Mouse (Mus musculus): ENCODE data around the gene Gpr176. TPM values are rescaled to one million over a fixed set of nuclear protein-coding genes. Genes with fewer than 3 reads are reported as not detected.

The Gpr176 gene
- polyA plus RNA-seq, 1 experiment from 2014 or later: 0.15 TPM

DNA sequence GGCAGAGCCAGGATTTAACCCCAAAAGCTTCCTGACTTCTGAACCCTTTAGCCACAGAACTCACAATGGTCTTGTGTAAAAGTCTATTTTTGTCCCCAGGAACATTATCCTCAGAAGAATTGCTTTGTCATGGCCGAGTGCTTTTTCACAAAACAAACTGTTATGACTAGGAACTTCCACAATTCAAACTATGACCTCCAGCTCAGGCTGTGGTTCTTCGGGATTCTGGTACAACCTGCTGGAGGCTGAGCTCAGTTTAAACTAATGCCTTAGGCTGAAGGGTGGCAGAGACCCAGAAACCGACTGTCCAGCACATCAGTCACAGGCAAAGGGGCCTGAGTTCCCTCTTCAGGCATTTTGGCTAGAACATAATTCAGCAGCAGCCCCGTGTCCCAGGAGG is 19.7 kb downstream of the Gpr176 start:
- Histone ChIP-seq H3K4me3 (no peak overlapping the region), H3K36me3 (no peaks in the 10 kb centered on the region)
- WGBS: 73% methylated on average over 4 of the region's 4 CpGs

DNA sequence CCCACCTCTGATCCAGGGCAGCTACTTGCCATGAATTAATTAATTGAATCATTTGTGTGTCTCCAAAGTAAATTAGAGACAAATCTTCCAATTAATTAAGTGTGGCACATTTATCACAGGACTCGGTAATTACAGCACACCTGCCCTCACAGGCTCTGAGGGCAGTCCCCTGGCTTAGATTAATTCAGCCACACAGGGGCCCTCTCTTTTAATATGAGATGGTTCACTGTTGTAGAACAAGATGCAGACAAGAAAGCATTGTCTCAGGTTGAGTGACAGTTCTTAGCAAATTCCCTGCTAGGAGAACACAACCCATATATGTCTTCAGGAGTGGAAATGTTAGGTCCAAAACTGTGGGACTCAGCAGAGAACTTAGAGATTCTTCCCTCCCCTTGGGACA is 27.7 kb downstream of the Gpr176 start:
- Histone ChIP-seq H3K4me1 (no peaks in the 10 kb centered on the region), H3K36me3 (no peaks in the 10 kb centered on the region), H3K27ac (no peak overlapping the region), H3K27me3 (ENCODE audit: low read depth, poor library complexity, severe bottlenecking) (no peaks in the 10 kb centered on the region), H3K4me3 (no peak overlapping the region), H3K9me3 (replicated peaks) (no peaks in the 10 kb centered on the region)
- 63% methylated on average over 1 of the region's 1 CpGs for WGBS
- no peak for DNase-seq (ENCODE audit: low spot score)

More for the DNA sequence above, 19.7 kb downstream of the Gpr176 start:
- H3K27ac ChIP-seq: no peak overlapping the region
- no peak for DNase-seq (ENCODE audit: low spot score)
- H3K27me3 ChIP-seq (ENCODE audit: low read depth, poor library complexity, severe bottlenecking): no peaks in the 10 kb centered on the region
- H3K9me3 ChIP-seq (replicated peaks): no peaks in the 10 kb centered on the region
- no peaks in the 10 kb centered on the region for H3K4me1 ChIP-seq

DNA sequence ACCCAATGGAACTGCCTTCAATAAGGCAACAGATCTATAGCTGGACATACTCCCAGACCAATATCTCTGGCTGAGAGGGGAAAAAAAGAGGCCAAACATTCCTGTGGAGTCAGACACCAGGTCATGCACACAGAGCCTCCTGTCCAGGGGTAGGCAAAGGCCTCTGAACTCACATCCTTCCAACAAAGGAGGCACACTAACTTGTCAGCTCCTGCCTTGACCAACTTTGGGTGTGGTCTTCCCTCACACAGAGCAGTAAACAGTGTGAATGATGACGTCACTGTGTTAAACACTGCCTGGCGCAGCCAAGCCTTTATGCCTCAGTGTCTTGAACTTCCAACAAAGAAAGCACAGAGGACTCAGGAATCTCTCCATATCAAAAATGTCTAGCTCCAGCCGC is 29.3 kb downstream of the Gpr176 start:
- H3K4me1 ChIP-seq: no peaks in the 10 kb centered on the region
- H3K27me3 ChIP-seq (ENCODE audit: low read depth, poor library complexity, severe bottlenecking): no peaks in the 10 kb centered on the region
- H3K9me3 ChIP-seq (replicated peaks): no peaks in the 10 kb centered on the region
- 68% methylated on average over 3 of the region's 3 CpGs for WGBS
- no peak overlapping the region for H3K4me3 ChIP-seq
- DNase-seq (ENCODE audit: low spot score): no peak
- H3K27ac ChIP-seq: no peak overlapping the region
- H3K36me3 ChIP-seq: no peaks in the 10 kb centered on the region

DNA sequence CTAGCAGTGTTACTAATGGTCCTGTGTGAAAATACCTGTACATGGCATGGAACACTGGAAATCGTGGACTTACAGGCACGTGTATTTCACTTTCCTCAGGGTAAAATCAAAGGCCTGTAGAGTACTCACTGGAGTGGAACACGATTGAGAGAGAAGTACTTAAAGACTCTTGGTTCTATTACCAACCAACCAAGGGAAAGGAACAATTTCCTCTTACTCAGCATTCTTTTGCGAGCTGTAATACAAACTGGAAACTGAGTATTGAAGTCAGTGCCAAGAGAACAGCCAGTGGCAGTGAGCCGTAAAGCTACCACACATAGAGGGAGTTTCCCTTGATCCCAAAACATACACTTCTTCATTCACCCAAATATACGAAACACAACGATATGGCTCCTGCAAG is 31.9 kb downstream of the Gpr176 start:
- H3K27ac ChIP-seq: no peak overlapping the region
- no peaks in the 10 kb centered on the region for H3K27me3 ChIP-seq (ENCODE audit: low read depth, poor library complexity, severe bottlenecking)
- H3K9me3 ChIP-seq (replicated peaks): no peaks in the 10 kb centered on the region
- WGBS: 91% methylated on average over 7 of the region's 7 CpGs
- H3K36me3 ChIP-seq: no peaks in the 10 kb centered on the region
- no peak for DNase-seq (ENCODE audit: low spot score)
- H3K4me3 ChIP-seq: no peak overlapping the region
- H3K4me1 ChIP-seq: no peaks in the 10 kb centered on the region

DNA sequence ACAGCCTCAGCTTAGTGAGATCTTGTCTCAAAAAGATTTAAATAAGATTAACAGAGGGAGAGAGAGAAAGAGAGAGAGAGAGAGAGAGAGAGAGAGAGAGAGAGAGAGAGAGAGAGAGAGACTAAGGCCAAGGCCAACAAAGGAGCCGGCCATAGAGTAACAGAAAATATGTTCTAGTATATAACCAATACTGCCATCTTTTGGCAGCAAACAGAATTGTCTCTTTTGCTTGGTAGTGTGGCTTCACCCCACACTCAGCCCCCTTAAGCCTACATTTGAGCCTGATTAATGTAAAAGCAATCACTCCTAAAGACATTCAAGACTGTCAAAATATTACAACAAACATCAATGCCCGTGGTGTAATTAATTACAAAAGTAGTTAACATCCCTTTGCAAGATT is 37.1 kb downstream of the Gpr176 start:
- Histone ChIP-seq H3K4me3 (no peak overlapping the region), H3K9me3 (replicated peaks) (no peaks in the 10 kb centered on the region), H3K4me1 (no peaks in the 10 kb centered on the region), H3K36me3 (no peaks in the 10 kb centered on the region), H3K27me3 (ENCODE audit: low read depth, poor library complexity, severe bottlenecking) (no peaks in the 10 kb centered on the region), H3K27ac (no peak overlapping the region)
- 56% methylated on average over 2 of the region's 2 CpGs for WGBS
- no peak for DNase-seq (ENCODE audit: low spot score)

DNA sequence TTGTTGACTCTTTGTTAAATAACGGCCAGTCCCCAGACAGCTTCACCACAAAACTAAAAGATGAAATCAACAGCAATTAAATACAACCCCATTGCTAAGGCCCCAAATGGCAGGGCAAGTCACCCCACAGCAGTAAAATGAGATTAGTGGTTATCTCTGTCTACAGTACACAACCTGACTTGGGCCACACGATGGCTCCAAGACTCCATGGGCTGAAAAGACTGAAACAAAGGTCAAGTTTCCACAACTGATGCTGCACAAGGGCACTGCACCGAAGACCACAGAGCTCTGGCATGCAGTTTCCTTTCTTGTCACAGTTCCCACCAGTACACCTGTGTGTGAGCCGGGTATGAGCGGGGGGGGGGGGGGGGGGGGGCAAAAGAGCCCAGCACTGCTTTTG is 50.6 kb downstream of the Gpr176 start:
- Histone ChIP-seq H3K9me3 (replicated peaks) (no peaks in the 10 kb centered on the region), H3K4me3 (no peak overlapping the region), H3K27me3 (ENCODE audit: low read depth, poor library complexity, severe bottlenecking) (no peaks in the 10 kb centered on the region), H3K36me3 (no peaks in the 10 kb centered on the region), H3K27ac (no peak overlapping the region), H3K4me1 (no peaks in the 10 kb centered on the region)
- DNase-seq (ENCODE audit: low spot score): no peak
- WGBS: 67% methylated on average over 4 of the region's 5 CpGs

DNA sequence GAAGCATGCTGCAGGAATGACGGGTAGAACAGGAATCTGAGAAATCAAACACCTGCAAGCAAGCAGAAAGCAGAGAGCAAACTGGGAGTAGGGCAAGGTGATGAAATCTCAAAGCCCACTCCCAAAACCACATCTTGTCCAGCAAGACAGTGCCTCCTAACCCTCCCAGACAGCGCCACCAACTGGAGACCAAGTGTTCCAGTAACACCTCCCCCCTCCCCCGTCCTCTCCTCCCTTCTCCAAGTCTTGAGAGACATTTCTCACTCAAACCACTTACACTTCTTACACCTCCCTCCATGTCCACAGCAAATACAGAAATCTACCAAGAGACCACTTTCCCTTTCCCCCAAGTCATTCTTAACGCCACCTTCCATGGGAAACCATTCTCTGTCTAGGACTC is 51.4 kb downstream of the Gpr176 start:
- Histone ChIP-seq H3K4me1 (no peaks in the 10 kb centered on the region), H3K36me3 (no peaks in the 10 kb centered on the region), H3K27ac (no peak overlapping the region), H3K4me3 (no peak overlapping the region), H3K27me3 (ENCODE audit: low read depth, poor library complexity, severe bottlenecking) (no peaks in the 10 kb centered on the region), H3K9me3 (replicated peaks) (no peaks in the 10 kb centered on the region)
- DNase-seq (ENCODE audit: low spot score): no peak
- WGBS: 74% methylated on average over 4 of the region's 4 CpGs

DNA sequence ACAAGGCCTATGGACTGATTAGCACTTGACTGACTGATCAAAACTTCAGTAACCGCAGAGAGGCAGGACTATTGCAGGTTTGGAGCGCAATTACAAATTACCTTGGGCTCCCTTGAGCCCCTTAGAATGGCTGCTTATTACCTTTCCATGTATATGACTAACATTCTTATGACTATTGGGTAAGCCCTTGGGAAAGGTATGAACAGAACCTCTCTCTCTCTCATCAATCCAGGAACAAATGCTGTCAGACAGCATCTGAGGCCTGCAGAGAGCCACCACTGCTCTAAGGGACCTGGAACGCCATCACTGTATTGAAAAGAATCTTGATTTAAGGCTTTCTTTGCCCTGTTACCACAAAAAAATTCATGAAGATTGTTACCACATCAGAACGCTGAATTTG is 52.1 kb downstream of the Gpr176 start:
- Histone ChIP-seq H3K36me3 (no peaks in the 10 kb centered on the region), H3K9me3 (replicated peaks) (no peaks in the 10 kb centered on the region), H3K4me3 (no peak overlapping the region), H3K27ac (no peak overlapping the region), H3K27me3 (ENCODE audit: low read depth, poor library complexity, severe bottlenecking) (no peaks in the 10 kb centered on the region), H3K4me1 (no peaks in the 10 kb centered on the region)
- WGBS: 96% methylated on average over 4 of the region's 4 CpGs
- no peak for DNase-seq (ENCODE audit: low spot score)

DNA sequence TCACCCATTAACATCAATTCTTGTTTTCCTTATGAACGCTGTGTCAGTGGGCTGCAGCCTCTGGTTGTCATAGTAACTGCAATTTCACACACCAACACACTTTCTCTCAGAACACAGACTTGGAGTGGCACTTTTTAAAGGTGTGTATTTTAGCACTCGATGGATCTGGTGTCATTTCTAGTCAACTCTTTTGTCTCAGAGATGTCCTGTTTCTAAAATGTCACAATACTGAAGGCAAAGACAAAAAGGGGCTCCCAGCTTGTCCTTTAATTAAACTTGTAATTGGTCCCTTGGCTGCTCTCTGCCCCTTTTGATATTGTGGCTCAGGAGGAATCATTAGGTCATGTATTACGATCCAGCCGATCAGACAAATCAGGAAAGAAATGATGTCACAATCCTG is 52.7 kb downstream of the Gpr176 start:
- H3K4me1 ChIP-seq: no peaks in the 10 kb centered on the region
- DNase-seq (ENCODE audit: low spot score): no peak
- H3K27me3 ChIP-seq (ENCODE audit: low read depth, poor library complexity, severe bottlenecking): no peaks in the 10 kb centered on the region
- no peaks in the 10 kb centered on the region for H3K36me3 ChIP-seq
- no peak overlapping the region for H3K4me3 ChIP-seq
- H3K9me3 ChIP-seq (replicated peaks): no peaks in the 10 kb centered on the region
- 88% methylated on average over 4 of the region's 4 CpGs for WGBS
- H3K27ac ChIP-seq: no peak overlapping the region

DNA sequence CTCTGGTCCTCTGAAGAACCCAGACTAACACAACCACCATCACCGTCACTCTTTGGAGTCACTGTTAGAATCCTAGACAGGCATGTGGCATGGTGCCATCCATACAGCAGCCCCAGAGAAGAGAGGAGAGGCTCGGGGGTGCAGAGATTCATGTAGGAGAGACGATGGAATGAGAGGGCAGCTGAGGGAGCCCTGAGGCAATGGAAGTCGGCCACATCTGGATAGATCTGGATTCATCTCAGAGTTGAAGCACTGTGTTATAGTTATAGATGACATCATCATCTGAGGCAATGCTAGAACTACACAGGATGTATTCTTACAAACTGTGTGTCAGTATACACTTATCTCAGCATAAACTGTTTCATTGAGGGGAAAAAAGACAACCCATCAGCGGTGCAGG is 54.0 kb downstream of the Gpr176 start:
- H3K4me3 ChIP-seq: no peak overlapping the region
- DNase-seq (ENCODE audit: low spot score): no peak
- H3K36me3 ChIP-seq: no peaks in the 10 kb centered on the region
- H3K4me1 ChIP-seq: no peaks in the 10 kb centered on the region
- H3K27ac ChIP-seq: no peak overlapping the region
- no peaks in the 10 kb centered on the region for H3K27me3 ChIP-seq (ENCODE audit: low read depth, poor library complexity, severe bottlenecking)
- 82% methylated on average over 5 of the region's 5 CpGs for WGBS
- no peaks in the 10 kb centered on the region for H3K9me3 ChIP-seq (replicated peaks)

DNA sequence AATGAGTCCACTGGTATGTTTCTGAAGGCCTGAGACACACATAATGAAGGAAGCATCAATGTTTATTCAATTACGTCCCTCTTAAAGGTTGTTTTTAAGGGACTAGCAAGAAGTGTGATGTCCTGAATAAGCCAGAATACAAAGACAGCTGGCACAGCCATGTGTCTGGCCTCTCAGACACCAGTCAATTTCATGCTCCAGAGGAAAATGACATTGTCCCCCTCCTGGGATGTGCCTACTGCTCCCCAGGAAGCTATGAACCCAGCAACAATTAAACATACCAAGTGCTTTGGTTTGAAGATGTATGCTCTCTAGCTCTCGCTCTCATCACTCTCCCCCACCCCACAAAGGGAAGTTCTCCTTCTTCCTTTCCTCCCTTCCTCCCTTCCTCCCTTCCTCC is 56.3 kb downstream of the Gpr176 start:
- Histone ChIP-seq H3K27me3 (ENCODE audit: low read depth, poor library complexity, severe bottlenecking) (no peaks in the 10 kb centered on the region), H3K4me3 (no peak overlapping the region), H3K4me1 (no peaks in the 10 kb centered on the region), H3K27ac (no peak overlapping the region), H3K36me3 (no peaks in the 10 kb centered on the region), H3K9me3 (replicated peaks) (no peaks in the 10 kb centered on the region)
- 90% methylated on average over 2 of the region's 2 CpGs for WGBS
- no peak for DNase-seq (ENCODE audit: low spot score)

DNA sequence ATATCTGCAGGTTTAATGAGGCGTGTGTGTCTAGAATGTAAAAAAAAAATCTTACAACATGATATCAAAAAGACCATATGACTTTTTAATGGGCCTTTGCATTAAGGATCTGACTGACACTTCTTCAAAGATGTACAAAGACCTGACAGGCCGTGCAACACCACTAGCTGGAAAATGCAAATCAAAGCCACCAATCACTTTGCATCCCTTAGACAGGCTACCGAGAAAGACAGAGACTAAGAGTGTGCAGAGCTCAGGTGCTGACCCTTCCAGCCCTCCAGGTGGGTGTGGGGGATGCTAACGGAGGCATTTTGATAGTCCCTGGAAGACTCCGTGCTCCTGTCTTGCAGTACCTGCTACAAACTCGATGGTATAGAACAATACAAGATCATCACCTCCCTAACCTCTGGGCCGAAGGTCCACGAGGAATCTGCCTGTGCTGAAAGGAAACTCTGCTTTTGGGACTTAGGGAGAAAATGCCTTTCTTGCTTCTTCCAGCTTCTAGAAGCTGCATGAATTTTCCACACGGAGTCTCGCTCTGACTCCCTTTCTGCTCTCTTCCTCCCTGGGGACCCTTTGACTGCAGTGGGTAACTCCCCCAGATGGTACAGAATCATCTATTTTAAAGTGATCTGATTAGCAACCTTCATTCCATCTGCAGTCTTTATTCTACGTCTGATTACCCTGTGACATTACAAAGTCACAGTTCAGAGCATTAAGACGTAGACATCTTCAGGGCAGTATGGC is 57.4 kb downstream of the Gpr176 start:
- H3K9me3 ChIP-seq (replicated peaks): no peaks in the 10 kb centered on the region
- no peaks in the 10 kb centered on the region for H3K27me3 ChIP-seq (ENCODE audit: low read depth, poor library complexity, severe bottlenecking)
- no peaks in the 10 kb centered on the region for H3K4me1 ChIP-seq
- no peak overlapping the region for H3K4me3 ChIP-seq
- no peaks in the 10 kb centered on the region for H3K36me3 ChIP-seq
- no peak for DNase-seq (ENCODE audit: low spot score)
- H3K27ac ChIP-seq: no peak overlapping the region
- 89% methylated on average over 12 of the region's 12 CpGs for WGBS

DNA sequence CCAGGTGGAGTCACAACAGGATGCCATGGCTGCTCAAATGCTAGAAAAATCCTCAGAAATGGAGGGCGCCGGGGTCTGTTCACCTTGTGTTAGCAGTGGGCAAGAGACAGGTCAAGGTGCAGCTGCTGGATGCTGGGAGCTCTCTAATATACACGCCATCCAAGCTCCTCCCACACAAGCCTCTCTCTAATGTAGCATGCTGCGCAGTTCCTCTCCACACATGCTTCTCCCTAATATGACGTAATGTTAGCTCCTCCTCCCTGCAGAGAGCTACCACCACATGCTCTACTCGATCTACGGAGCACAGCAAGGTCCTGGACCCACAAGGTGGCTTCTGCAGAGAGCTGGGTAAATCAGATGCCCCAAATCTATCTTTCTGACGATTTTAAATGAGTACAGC is 65.7 kb downstream of the Gpr176 start:
- H3K4me3 ChIP-seq: no peak overlapping the region
- peaks cover 22% of the 10 kb centered on the region for H3K4me1 ChIP-seq
- no peaks in the 10 kb centered on the region for H3K9me3 ChIP-seq (replicated peaks)
- no peaks in the 10 kb centered on the region for H3K27me3 ChIP-seq (ENCODE audit: low read depth, poor library complexity, severe bottlenecking)
- no peaks in the 10 kb centered on the region for H3K36me3 ChIP-seq
- no peak overlapping the region for H3K27ac ChIP-seq
- WGBS: 79% methylated on average over 8 of the region's 8 CpGs
- DNase-seq (ENCODE audit: low spot score): no peak

DNA sequence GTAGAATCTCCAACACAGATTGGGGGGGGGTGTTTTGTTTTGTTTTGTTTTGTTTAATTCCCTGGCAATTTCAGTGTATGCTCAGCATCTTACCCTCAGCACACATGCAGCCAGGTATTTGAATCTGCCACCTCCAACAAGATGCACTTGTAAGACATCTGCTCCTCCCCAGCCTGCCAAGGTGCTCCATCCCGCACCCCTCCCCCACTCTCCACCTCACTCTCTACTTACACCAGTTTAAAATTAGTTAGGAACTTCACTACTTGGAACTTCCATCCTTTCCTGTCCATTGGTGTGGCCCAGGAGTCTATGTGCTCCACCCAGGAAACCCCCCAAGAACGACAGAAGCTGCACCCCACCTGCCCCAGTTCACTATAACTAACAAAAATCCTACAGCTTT is 66.3 kb downstream of the Gpr176 start:
- no peak for DNase-seq (ENCODE audit: low spot score)
- Histone ChIP-seq H3K9me3 (replicated peaks) (no peaks in the 10 kb centered on the region), H3K36me3 (no peaks in the 10 kb centered on the region), H3K4me3 (no peak overlapping the region), H3K4me1 (peaks cover 22% of the 10 kb centered on the region), H3K27ac (no peak overlapping the region), H3K27me3 (ENCODE audit: low read depth, poor library complexity, severe bottlenecking) (no peaks in the 10 kb centered on the region)
- WGBS: 73% methylated on average over 2 of the region's 2 CpGs

Measured in limb, embryonic 10.5 days (tissue).